Mouse (Mus musculus): ENCODE measurements around the gene Ebf4.

Ebf4 gene

GRCm38 (mm10) chr2:130294936-130295277, at the start of gene Ebf4:
TSS of gene Ebf4 (plus strand) at chr2:130295169.
- DNase-seq (ENCODE audit: low spot score), result peak; percentile 75

- DNase-seq (ENCODE audit: low spot score), result peak; percentile 26
These were observed 48.1 kb upstream of the Ebf4 start for GRCm38 (mm10) chr2:130246912-130247311.

- no peak for DNase-seq (ENCODE audit: low spot score)
These were observed 46.7 kb upstream of the Ebf4 start for GRCm38 (mm10) chr2:130248226-130248625.

GRCm38 (mm10) chr2:130256762-130257161, 38.2 kb upstream of the Ebf4 start:
- DNase-seq (ENCODE audit: low spot score), result no peak

DNA sequence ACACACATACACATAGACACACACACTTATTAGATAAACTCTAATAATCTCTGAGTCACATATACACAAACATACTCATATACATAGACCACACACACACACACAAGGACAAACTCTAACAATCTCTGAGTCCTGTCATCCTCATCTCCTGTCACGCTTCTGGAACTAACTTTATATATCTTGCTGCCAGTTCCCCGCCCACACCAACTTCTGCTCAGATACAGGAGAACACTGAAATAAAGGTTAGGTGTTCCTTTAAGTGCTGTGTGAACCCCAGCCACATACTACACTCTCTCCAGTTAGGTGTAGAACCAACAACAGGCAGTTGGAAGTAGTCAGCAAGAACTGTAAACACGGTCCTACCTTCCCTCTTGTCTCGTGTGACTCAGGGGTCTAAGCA, 34.1 kb upstream of the Ebf4 start:
- DNase-seq (ENCODE audit: low spot score), result no peak

- no peak for DNase-seq (ENCODE audit: low spot score)
These were observed 33.1 kb upstream of the Ebf4 start for GRCm38 (mm10) chr2:130261914-130262313.

- no peak for DNase-seq (ENCODE audit: low spot score)
These were observed 32.6 kb upstream of the Ebf4 start for GRCm38 (mm10) chr2:130262398-130262797.

- no peak for DNase-seq (ENCODE audit: low spot score)
These were observed 29.4 kb upstream of the Ebf4 start for GRCm38 (mm10) chr2:130265520-130265919.

GRCm38 (mm10) chr2:130268074-130268473, 26.9 kb upstream of the Ebf4 start:
- DNase-seq (ENCODE audit: low spot score), result no peak

DNA sequence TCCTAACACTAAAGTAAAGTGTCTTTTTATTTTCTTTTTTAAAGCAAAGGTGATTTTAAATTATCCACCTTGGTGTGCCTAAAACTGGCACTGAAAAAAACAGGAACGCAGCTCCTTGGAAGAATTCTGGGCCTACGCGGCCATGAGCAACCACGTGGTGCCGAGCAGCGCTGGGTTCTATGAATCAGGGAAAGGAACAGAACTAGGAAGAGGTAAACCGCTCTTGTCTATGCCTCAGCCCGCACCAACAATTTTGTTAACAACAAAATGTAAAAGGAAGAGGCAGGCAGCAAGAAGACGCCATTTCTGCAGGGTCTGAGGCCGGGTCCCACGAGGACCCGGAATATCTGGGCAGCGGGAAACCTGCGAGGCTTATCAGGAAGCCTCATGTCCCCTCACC, 21.2 kb upstream of the Ebf4 start:
- DNase-seq (ENCODE audit: low spot score), result peak; percentile 43

DNA sequence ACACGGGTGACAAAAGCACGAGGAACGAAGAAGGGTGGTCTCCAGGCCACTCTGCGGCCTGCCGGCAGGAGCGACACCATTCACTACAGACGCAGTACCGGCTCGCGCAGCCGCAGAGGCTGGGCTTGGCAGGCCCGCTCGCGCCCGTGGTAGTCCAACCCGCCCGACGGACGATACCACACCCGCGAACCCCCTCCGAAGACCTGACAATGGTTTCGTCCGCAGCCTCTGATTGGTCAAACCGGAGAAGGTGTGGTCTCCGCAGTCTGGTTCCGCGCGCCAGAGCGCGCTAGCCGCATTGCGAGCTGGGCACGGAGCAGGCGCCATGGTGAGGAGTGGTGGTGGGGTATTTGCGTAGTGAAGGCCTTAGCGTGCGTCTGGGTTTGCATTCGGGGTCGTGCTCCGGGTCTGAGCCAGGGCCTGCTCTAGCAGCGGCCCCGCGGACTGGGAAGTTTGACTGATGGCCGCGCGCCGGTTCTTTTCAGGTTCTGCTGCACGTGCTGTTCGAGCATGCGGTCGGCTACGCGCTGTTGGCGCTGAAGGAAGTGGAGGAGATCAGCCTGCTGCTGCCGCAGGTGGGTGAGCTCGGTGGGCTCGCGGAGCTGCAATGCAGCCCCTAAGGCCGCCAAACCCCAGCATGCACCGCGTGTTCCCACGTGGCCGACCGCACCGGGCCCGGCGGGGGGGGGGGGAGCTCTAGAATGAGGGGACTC, 20.7 kb upstream of the Ebf4 start, which contains the start of gene Nop56:
Gene Nop56, plus strand, starts transcription at position 282 of the 713 bp plus-strand sequence.
- peak; percentile 98 for DNase-seq (ENCODE audit: low spot score)

DNA sequence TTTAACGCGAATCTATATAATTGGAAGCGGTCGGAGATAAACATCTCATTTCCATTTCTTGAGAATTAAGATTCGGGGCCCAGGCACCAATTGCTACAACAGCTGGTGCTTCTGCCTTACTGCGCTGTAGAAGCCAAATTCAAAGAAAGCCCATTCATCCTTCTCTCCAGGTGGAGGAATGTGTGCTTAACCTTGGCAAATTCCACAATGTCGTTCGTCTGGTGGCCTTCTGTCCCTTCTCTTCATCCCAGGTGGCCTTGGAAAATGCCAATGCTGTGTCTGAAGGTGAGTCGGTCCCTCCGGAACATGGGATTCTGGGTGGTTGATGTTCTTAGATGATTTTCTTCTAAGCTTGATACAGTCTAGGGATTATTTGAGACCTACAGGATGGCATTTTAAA, 20.1 kb upstream of the Ebf4 start:
- DNase-seq (ENCODE audit: low spot score), result no peak

DNA sequence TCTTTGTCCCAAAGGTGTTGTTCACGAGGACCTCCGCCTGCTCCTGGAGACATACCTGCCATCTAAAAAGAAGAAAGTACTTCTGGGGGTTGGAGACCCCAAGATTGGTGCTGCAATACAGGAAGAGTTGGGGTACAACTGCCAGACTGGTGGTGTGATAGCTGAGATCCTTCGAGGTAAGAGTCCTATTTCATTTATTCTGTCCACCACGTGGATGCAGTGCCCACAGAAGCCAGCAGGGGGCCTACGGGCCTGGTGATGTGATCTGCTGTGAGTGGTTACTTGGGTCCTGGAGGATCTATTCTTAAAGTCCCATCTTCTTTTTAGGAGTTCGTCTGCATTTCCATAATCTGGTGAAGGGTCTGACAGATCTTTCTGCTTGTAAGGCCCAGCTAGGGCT, 19.3 kb upstream of the Ebf4 start:
- DNase-seq (ENCODE audit: low spot score), result peak; percentile 80

DNA sequence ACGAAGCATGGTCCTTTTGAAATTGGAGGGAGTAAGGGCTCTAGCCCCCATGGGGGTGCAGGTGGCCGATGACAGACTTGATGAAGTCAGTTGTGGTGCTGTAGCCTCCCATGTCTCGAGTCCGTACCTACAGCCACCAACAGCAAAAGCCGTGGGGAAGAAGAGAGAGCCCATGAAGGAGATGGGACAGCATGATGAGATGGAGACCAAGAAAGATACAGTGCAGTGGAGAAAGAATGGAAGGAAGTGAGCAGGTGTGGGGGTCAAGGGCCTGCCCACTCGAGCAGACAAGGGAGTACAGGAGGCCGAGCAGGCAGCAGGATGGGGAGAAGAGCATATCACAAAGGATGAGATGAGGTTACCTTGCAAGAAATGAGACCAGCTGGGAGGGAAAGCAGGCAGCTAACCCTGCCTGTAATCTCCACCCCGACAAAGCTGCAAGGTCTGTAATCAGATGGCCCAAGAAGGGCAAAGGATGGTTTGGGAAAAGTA, 15.3 kb upstream of the Ebf4 start:
- DNase-seq (ENCODE audit: low spot score), result no peak

GRCm38 (mm10) chr2:130280224-130280623, 14.7 kb upstream of the Ebf4 start:
- DNase-seq (ENCODE audit: low spot score), result no peak

DNA sequence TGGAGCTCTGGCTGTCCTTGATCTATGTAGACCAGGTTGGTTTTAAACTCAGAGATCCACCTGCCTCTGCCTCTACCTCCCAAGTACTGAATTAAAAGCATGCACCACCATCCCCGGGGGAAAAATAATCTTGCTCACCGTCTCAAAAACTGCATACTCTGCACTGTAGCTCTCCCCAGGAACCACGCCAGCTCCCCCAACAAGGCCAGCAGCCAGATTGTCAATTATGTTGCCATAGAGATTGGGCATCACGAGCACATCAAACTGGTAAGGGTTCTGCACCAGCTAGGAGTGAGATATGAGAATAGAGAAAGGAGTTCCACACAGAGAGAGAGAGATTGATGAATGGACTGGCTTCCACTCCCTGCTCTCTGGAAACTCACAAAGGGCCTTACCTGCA, 14.2 kb upstream of the Ebf4 start:
- DNase-seq (ENCODE audit: low spot score), result peak; percentile 66

DNA sequence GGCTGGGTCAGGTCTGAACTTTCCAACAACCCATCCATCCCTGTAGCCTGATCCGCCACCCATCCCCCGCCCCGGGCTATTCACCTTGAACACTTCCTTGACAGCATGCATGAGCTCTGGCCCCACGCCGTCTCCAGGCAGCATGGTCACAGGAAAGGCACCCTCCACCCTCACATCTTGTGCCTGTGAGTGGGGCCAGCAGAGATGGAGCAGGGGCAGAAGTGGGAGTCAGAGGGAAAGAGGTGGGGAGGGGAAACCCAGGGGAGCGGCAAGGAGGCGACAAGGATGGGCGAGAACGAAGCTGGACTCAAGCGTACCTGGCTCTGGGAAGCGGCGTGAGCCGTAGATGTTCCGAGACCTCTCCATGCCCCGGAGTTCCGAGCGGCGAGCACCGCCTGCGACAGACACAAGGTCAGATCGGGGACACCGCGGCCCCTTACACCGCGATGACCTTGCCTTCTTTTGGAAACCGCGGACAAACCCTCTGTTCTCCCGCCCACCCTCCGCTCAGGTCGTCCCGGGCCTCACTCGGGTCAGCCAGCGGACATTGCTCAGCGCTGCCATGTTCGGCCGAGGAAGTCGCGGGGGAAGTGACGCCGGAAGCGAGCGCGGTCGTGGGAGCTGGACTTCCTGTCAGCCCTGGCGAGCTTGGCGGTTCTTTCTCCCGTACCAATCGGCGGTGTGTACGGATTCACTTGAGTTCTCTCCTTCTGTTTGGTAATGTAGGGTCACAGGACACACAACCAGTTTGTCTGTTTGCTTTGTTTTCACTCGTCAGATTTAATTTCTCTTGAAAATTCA, 10.9 kb upstream of the Ebf4 start, which contains the start of gene Idh3b:
Gene Idh3b, minus strand, starts transcription at position 694 of the 801 bp plus-strand sequence.
- DNase-seq (ENCODE audit: low spot score), result peak; percentile 86

GRCm38 (mm10) chr2:130289086-130289485, 5.9 kb upstream of the Ebf4 start:
- DNase-seq (ENCODE audit: low spot score), result no peak

- DNase-seq (ENCODE audit: low spot score), result peak; percentile 92
These were observed 3.5 kb upstream of the Ebf4 start for GRCm38 (mm10) chr2:130291434-130291833.

DNA sequence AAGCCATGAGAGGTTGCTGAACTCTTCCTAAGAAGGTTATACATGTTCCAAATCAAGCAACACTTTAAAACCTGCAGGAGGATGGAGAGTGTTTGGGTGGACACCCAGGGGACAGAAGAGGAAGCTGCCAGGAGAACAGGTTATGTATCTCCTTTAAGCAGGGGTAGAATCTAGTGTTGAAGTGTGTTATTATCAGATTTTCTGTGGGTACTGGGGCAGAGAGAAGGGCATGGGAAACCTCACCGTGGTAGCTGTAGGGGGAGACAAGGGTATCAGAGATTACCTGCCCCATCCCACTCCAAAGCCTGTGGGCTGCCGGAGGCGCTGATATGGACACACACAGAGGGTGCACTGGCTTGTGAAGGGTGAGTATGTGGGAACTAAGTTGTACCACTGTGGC, 2.0 kb upstream of the Ebf4 start:
- no peak for DNase-seq (ENCODE audit: low spot score)

- peak; percentile 83 for DNase-seq (ENCODE audit: low spot score)
These were observed 1.5 kb upstream of the Ebf4 start for GRCm38 (mm10) chr2:130293486-130293885.

DNA sequence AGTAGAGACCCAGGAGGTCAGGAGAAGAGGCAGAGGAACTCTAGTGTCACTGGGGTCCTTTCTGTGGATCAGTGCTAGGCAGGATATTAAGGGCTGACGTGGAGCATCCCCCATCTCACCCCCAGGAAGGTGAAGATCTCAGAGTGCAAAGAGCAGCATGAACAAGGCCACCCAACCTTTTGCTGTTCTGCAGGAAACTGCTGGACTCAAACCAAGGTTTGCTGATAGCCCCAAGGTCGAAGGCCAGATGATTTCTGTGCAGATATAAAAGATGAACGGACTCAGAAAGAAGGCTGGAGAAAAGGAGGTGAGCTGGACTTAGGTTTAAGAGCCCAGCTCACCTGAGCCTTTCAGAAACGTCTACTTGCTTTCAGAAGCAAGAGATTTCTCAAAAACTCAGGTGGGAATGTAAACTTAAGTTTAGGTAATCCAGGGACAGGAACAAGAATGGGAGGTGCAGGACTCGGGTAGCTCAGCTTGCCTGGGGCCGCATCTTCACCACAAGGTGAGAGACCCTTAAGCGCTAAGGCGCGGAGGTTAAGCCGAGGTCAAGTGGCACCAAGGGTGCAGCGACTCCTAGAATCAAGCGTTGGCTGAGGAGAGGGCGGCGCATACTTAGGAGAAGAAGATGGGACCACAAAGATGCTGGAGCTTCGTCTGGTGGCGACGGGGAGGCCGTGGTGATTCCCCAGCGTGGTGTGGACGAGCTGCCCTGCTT, 592 bp upstream of the Ebf4 start:
- no peak for DNase-seq (ENCODE audit: low spot score)

Data from MN1 (cell line).